Mouse (Mus musculus): ENCODE results near the gene Ank.

DNA sequence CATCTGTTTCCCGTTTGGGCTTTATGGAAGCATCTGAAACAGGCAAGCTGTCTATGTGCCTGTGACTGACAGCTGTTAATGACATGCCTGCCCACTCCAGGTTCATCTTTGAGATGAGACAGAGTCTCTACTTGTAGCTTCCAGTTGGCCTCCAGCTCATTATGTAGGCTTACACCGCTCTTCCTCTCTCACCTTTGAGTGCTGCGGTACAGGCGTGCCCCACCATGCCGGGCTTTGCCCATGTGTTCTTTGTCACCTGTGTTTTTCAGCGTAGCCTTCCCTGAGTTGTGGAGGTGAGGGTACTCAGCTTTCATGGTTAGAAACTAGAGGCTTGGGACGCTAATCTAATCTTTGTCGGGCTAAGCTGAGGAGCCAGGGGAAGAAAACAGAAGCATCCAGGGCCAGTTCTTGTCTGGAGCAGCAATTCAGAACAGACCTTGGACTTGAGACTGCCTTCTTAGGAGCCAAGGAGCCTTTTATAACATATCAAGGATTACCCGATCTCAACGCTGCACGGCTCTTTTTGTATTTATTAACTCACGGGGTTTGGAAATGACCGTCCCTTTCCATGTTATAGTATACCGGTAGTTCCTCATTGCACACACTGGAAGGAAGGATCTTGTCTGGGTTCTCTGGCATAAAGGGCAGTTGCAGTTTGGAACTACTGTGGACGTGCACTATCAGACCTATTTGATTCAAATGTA lies 40.6 kb downstream of the Ank start:
- TF ChIP-seq CTCF (IDR thresholded peaks at IDR 0.05; ENCODE audit: low read depth) (no peak), EP300 (optimal IDR thresholded peaks at IDR 0.05) (no peak)
